Mouse (Mus musculus): ENCODE data around the gene Gsn. TPM values are rescaled to one million over a fixed set of nuclear protein-coding genes. Genes with fewer than 3 reads are reported as not detected.

Gene Gsn
- polyA plus RNA-seq, 1 experiment = 282 TPM

DNA sequence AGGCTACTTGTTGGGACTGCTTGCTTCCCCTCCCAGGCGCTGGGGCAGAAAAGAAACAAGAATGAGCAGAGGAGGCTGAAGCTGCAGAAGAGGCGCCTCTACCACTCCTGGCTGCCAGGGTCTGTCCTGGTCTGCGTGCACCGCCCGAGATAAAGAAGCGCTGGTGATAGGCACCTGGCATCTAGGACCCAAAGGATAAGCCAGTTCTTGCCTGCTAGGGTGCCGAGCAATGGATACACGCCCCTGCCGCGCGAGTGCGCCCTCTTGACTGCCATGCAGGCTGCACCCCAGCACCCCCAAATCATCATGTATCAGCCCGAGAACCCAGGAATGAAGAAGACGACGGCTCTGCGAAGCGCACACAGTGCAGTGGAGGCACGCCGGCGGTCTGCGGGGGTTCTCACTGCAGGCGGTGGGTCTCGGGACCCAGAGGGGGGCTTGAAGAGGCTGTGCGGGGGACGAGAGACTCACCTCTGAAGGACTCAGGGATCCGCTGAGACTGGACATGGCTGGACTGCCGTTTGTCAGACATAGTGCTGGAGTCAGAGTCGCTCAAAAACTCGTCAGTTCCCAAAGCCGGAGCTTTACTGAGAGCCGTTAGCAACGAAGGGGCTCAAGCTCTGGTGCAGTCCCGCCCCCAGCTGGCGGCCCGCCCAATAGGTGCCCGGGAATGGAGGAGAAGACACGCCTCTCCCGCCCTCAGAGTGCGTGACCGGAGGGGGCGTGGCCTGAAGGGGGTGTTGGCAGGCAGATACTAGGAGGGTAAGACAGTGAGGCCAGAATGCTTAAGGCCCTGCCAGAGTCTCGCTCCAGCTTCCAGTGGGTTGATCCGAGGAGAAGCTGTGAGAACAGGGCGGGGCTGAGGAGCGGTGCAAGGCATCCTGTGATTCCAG lies 80.5 kb downstream of the Gsn start, which contains the start of gene Stom:
Gene Stom, minus strand, starts transcription at position 589 of the 893 bp plus-strand sequence.
- Histone ChIP-seq H3K4me2 (ENCODE audit: low read depth) (peak within 1 kb of the TSS; percentile 99), H3ac (ENCODE audit: control insufficient read depth, insufficient read length) (peak within 1 kb of the TSS; percentile 33), H3K27me3 (ENCODE audit: control insufficient read depth, insufficient read depth, insufficient read length) (no peaks in the 10 kb centered on the region), H3K79me2 (ENCODE audit: control insufficient read depth, insufficient read depth) (peaks cover 47% of the 10 kb centered on the region), H3K4me3 (peak within 1 kb of the TSS; percentile 82), H3K36me3 (ENCODE audit: control insufficient read depth, insufficient read depth) (peaks cover 9% of the 10 kb centered on the region)
- TF ChIP-seq MYOG (IDR thresholded peaks at IDR 0.05; ENCODE audit: control insufficient read depth in 1 of 3, insufficient read depth in 1 of 3, insufficient read length in 2 of 3, low read depth in 2 of 3) = peak in 1 of 3 experiments; percentile 25
- TF ChIP-seq SRF (IDR thresholded peaks at IDR 0.05; ENCODE audit: control insufficient read depth, insufficient read length, low read depth) = peak; percentile 49
- no peak for TF ChIP-seq TCF12 (IDR thresholded peaks at IDR 0.05; ENCODE audit: insufficient read depth, poor library complexity, severe bottlenecking)
- no peak for TF ChIP-seq TCF3 (IDR thresholded peaks at IDR 0.05; ENCODE audit: insufficient read length, low read depth)
- TF ChIP-seq USF1 (IDR thresholded peaks at IDR 0.05; ENCODE audit: low read depth) = peak; percentile 16
- TF ChIP-seq POLR2AphosphoS2 (IDR thresholded peaks at IDR 0.05; ENCODE audit: insufficient read length, low read depth) = peak; percentile 84
- TF ChIP-seq MAX (IDR thresholded peaks at IDR 0.05; ENCODE audit: low read depth) = no peak
- TF ChIP-seq REST (IDR thresholded peaks at IDR 0.05; ENCODE audit: insufficient read depth, insufficient read length) = no peak
- TF ChIP-seq E2F4 (IDR thresholded peaks at IDR 0.05; ENCODE audit: insufficient read depth) = no peak
- peak; percentile 91 for TF ChIP-seq POLR2A (IDR thresholded peaks at IDR 0.05; ENCODE audit: insufficient read length, low read depth)
- TF ChIP-seq MYOD1 (IDR thresholded peaks at IDR 0.05; ENCODE audit: control insufficient read depth in 1 of 3, insufficient read length in 2 of 3, low read depth in 2 of 3) = peak in 1 of 3 experiments; percentile 32
- TF ChIP-seq CEBPB (IDR thresholded peaks at IDR 0.05; ENCODE audit: insufficient read depth, poor library complexity, severe bottlenecking) = no peak

DNA sequence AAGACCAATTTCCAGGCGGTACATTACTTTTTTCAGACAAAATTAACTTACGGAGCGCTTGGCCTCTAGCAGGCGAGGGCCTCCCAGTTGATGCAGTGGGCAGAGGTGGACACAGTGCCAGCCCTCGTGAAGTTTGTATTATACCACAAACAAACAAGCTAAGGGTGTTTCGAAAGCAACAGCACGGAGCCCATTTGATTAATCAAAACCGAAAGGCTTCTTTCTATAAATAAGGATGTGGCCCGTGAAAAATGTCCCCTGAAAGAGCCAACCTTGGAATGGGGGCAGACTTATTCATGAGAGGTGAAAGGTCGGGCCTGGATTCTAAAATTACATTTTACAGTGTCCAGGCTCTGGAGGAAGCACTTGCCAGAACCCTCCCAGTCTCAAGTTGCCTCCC lies 81.2 kb downstream of the Gsn start:
- H3K79me2 ChIP-seq (ENCODE audit: control insufficient read depth, insufficient read depth) = peaks cover 39% of the 10 kb centered on the region
- H3K4me2 ChIP-seq (ENCODE audit: low read depth) = peak overlapping the region; percentile 99
- peak overlapping the region; percentile 82 for H3K4me3 ChIP-seq
- H3ac ChIP-seq (ENCODE audit: control insufficient read depth, insufficient read length) = no peak overlapping the region
- H3K27me3 ChIP-seq (ENCODE audit: control insufficient read depth, insufficient read depth, insufficient read length) = no peaks in the 10 kb centered on the region
- H3K36me3 ChIP-seq (ENCODE audit: control insufficient read depth, insufficient read depth) = peaks cover 2% of the 10 kb centered on the region
- no peak for TF ChIP-seq REST (IDR thresholded peaks at IDR 0.05; ENCODE audit: insufficient read depth, insufficient read length)
- TF ChIP-seq MYOG (IDR thresholded peaks at IDR 0.05; ENCODE audit: control insufficient read depth in 1 of 3, insufficient read depth in 1 of 3, insufficient read length in 2 of 3, low read depth in 2 of 3) = no peak
- TF ChIP-seq E2F4 (IDR thresholded peaks at IDR 0.05; ENCODE audit: insufficient read depth) = no peak
- no peak for TF ChIP-seq MYOD1 (IDR thresholded peaks at IDR 0.05; ENCODE audit: control insufficient read depth in 1 of 3, insufficient read length in 2 of 3, low read depth in 2 of 3)
- no peak for TF ChIP-seq MAX (IDR thresholded peaks at IDR 0.05; ENCODE audit: low read depth)
- no peak for TF ChIP-seq TCF3 (IDR thresholded peaks at IDR 0.05; ENCODE audit: insufficient read length, low read depth)
- no peak for TF ChIP-seq USF1 (IDR thresholded peaks at IDR 0.05; ENCODE audit: low read depth)
- TF ChIP-seq SRF (IDR thresholded peaks at IDR 0.05; ENCODE audit: control insufficient read depth, insufficient read length, low read depth) = no peak
- TF ChIP-seq CEBPB (IDR thresholded peaks at IDR 0.05; ENCODE audit: insufficient read depth, poor library complexity, severe bottlenecking) = no peak
- TF ChIP-seq POLR2A (IDR thresholded peaks at IDR 0.05; ENCODE audit: insufficient read length, low read depth) = no peak

- Histone ChIP-seq H3K4me3 (peak overlapping the region; percentile 82), H3K79me2 (ENCODE audit: control insufficient read depth, insufficient read depth) (peaks cover 33% of the 10 kb centered on the region)
- no peak for TF ChIP-seq USF1 (IDR thresholded peaks at IDR 0.05; ENCODE audit: low read depth)
- TF ChIP-seq E2F4 (IDR thresholded peaks at IDR 0.05; ENCODE audit: insufficient read depth) = no peak
- TF ChIP-seq MAX (IDR thresholded peaks at IDR 0.05; ENCODE audit: low read depth) = no peak
- no peak for TF ChIP-seq POLR2AphosphoS2 (IDR thresholded peaks at IDR 0.05; ENCODE audit: insufficient read length, low read depth)
- no peak for TF ChIP-seq CEBPB (IDR thresholded peaks at IDR 0.05; ENCODE audit: insufficient read depth, poor library complexity, severe bottlenecking)
- TF ChIP-seq TCF3 (IDR thresholded peaks at IDR 0.05; ENCODE audit: insufficient read length, low read depth) = no peak
- TF ChIP-seq SRF (IDR thresholded peaks at IDR 0.05; ENCODE audit: control insufficient read depth, insufficient read length, low read depth) = no peak
- TF ChIP-seq TCF12 (IDR thresholded peaks at IDR 0.05; ENCODE audit: insufficient read depth, poor library complexity, severe bottlenecking) = no peak
- no peak for TF ChIP-seq MYOG (IDR thresholded peaks at IDR 0.05; ENCODE audit: control insufficient read depth in 1 of 3, insufficient read depth in 1 of 3, insufficient read length in 2 of 3, low read depth in 2 of 3)
- TF ChIP-seq REST (IDR thresholded peaks at IDR 0.05; ENCODE audit: insufficient read depth, insufficient read length) = no peak
- no peak for TF ChIP-seq POLR2A (IDR thresholded peaks at IDR 0.05; ENCODE audit: insufficient read length, low read depth)
- TF ChIP-seq MYOD1 (IDR thresholded peaks at IDR 0.05; ENCODE audit: control insufficient read depth in 1 of 3, insufficient read length in 2 of 3, low read depth in 2 of 3) = no peak
Measured at GRCm38 (mm10) chr2:35338036-35338435, 81.9 kb downstream of the Gsn start.

DNA sequence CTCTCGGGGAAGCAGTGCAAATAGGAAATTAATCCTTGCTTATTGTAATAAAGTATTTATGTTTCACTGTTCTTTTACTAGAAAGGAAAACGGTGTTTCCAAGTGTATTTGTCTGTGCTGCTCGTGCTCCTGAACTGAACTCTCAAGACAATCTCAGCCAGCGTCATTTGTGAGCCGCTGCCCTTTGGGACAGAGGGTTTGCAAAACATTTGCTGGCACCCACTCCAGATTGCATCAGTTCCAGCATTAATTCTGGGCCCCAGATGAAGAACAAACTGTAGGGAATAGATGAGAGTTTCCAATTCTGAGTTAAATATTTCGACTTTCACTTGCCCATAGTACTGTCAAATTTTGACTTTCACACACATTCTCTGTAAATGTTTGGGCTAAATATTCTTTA lies 82.5 kb downstream of the Gsn start:
- TF ChIP-seq POLR2A (IDR thresholded peaks at IDR 0.05; ENCODE audit: insufficient read length, low read depth) = no peak
- TF ChIP-seq MAX (IDR thresholded peaks at IDR 0.05; ENCODE audit: low read depth) = no peak
- TF ChIP-seq CEBPB (IDR thresholded peaks at IDR 0.05; ENCODE audit: insufficient read depth, poor library complexity, severe bottlenecking) = peak; percentile 56; the same call in 1 of the 2 replicates
- peak overlapping the region; percentile 99 for H3K4me2 ChIP-seq (ENCODE audit: low read depth)
- H3K4me3 ChIP-seq = no peak overlapping the region
- no peaks in the 10 kb centered on the region for H3K36me3 ChIP-seq (ENCODE audit: control insufficient read depth, insufficient read depth)
- H3K79me2 ChIP-seq (ENCODE audit: control insufficient read depth, insufficient read depth) = peaks cover 26% of the 10 kb centered on the region
- no peaks in the 10 kb centered on the region for H3K27me3 ChIP-seq (ENCODE audit: control insufficient read depth, insufficient read depth, insufficient read length)
- no peak overlapping the region for H3ac ChIP-seq (ENCODE audit: control insufficient read depth, insufficient read length)

More at GRCm38 (mm10) chr2:35338036-35338435, 81.9 kb downstream of the Gsn start:
- H3K4me2 ChIP-seq (ENCODE audit: low read depth) = peak overlapping the region; percentile 99
- no peak overlapping the region for H3ac ChIP-seq (ENCODE audit: control insufficient read depth, insufficient read length)
- no peaks in the 10 kb centered on the region for H3K27me3 ChIP-seq (ENCODE audit: control insufficient read depth, insufficient read depth, insufficient read length)
- no peaks in the 10 kb centered on the region for H3K36me3 ChIP-seq (ENCODE audit: control insufficient read depth, insufficient read depth)
